Mouse (Mus musculus) spleen, adult 2 months (tissue): ENCODE measurements around the gene Pacsin2.
"Not testable (repeated sequence)": the region's sequence is repeated elsewhere in the genome, so short reads cannot be mapped to it uniquely, and the experiment has no call there.

ENCODE experiments used
- CTCF ChIP-seq: fragments of 200-500 bp; IDR thresholded peaks from 2 replicates; pipeline ENCODE4 v1.5.1; 2011; ENCODE audit warnings: mild to moderate bottlenecking, inconsistent platforms; ENCODE audit not compliant: insufficient read depth, insufficient read length, insufficient replicate concordance; ENCODE audit errors: extremely low read depth
- POLR2A ChIP-seq: fragments of 200-500 bp; IDR thresholded peaks from 2 replicates; pipeline ENCODE4 v1.6.1; 2011; ENCODE audit warnings: low read depth, low read length, inconsistent platforms

DNA sequence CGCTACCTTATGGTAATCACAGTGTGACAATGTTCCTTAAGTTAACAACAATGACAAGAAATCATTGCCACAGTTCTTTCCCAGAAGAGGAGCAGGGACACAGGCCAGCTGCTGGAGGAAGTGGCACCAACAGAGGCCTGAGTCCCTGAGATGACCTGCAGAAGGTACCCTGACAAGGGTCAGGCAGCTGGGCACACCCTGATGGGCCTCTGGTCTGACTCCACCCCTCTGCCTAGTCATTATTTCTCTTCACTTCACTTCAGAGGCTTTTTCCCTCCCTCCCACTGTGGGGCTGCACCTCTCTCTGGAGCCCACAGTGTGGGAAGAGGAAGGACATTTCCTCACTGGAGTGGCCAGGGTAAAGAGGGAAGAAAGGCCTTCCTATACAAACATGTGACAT lies 101.6 kb downstream of the Pacsin2 start:
- not testable (repeated sequence) for TF ChIP-seq CTCF, POLR2A
